Mouse (Mus musculus): ENCODE measurements at regions not wholly inside any gene's neighbourhood (a gene's known extent, or its start where the extent isn't known, plus 50 kb on each side); places are given as distances from the start of the nearest gene placed in this dataset.

- no peak for ATAC-seq (replicated peaks in 1 of 2; ENCODE audit: insufficient read depth in 1 of 2, low FRiP score in 2 of 2, low TSS enrichment in 1 of 2, low read depth in 1 of 2, poor library complexity in 2 of 2, severe bottlenecking in 2 of 2)
Observed at GRCm38 (mm10) chr4:58607491-58607890, 53.8 kb upstream of the Lpar1 start.

DNA sequence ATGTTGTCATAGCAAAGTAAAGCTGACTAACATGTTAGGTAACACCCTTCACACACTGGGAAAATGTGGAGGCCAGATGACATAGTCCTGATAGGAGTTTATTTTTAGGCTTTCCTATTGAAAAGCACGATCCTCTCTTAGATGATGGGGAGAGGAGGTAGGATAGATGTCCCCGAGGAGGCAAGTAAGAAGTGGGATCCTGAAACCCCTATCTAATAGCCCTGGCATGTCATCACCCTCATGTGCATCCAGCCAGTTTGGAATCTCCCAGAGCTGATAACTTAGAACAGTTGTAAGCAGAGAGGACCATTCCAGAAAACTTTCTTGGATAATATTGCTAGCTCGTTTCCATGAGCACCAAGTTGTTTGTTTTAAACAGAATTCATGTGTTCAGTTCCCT, 52.2 kb upstream of the Lpar1 start:
- no peak for ATAC-seq (replicated peaks in 1 of 2; ENCODE audit: insufficient read depth in 1 of 2, low FRiP score in 2 of 2, low TSS enrichment in 1 of 2, low read depth in 1 of 2, poor library complexity in 2 of 2, severe bottlenecking in 2 of 2)

Measured in hematopoietic stem cell, adult 5-6 weeks (primary cell).